Mouse (Mus musculus): ENCODE data around the gene Bcdin3d.
A peak's percentile ranks its signal among the peaks of the same experiment; 100 is the strongest.

Gene Bcdin3d

GRCm38 (mm10) chr15:99440816-99441457, 33.6 kb downstream of the Bcdin3d start:
- DNase-seq (ENCODE audit: low read depth, low spot score), result no peak

- no peak for DNase-seq (ENCODE audit: low read depth, low spot score)
These were observed 34.3 kb downstream of the Bcdin3d start for GRCm38 (mm10) chr15:99440112-99440815.

GRCm38 (mm10) chr15:99438966-99439698, 35.4 kb downstream of the Bcdin3d start:
- DNase-seq (ENCODE audit: low read depth, low spot score), result no peak

- no peak for DNase-seq (ENCODE audit: low read depth, low spot score)
These were observed 40.6 kb downstream of the Bcdin3d start for GRCm38 (mm10) chr15:99433913-99434312.

- no peak for DNase-seq (ENCODE audit: low read depth, low spot score)
These were observed 41.3 kb downstream of the Bcdin3d start for GRCm38 (mm10) chr15:99433081-99433718.

- no peak for DNase-seq (ENCODE audit: low read depth, low spot score)
These were observed 42.6 kb downstream of the Bcdin3d start for GRCm38 (mm10) chr15:99431967-99432366.

- no peak for DNase-seq (ENCODE audit: low read depth, low spot score)
These were observed 43.0 kb downstream of the Bcdin3d start for GRCm38 (mm10) chr15:99431504-99431903.

GRCm38 (mm10) chr15:99431063-99431462, 43.5 kb downstream of the Bcdin3d start:
- DNase-seq (ENCODE audit: low read depth, low spot score), result no peak

GRCm38 (mm10) chr15:99430394-99430793, 44.1 kb downstream of the Bcdin3d start:
- DNase-seq (ENCODE audit: low read depth, low spot score), result no peak

- no peak for DNase-seq (ENCODE audit: low read depth, low spot score)
These were observed 50.6 kb downstream of the Bcdin3d start for GRCm38 (mm10) chr15:99423884-99424283.

- DNase-seq (ENCODE audit: low read depth, low spot score), result no peak
These were observed 51.4 kb downstream of the Bcdin3d start for GRCm38 (mm10) chr15:99423131-99423530.

GRCm38 (mm10) chr15:99422551-99422950, 52.0 kb downstream of the Bcdin3d start:
- no peak for DNase-seq (ENCODE audit: low read depth, low spot score)

- no peak for DNase-seq (ENCODE audit: low read depth, low spot score)
These were observed 52.9 kb downstream of the Bcdin3d start for GRCm38 (mm10) chr15:99421676-99422075.

GRCm38 (mm10) chr15:99421152-99421551, 53.4 kb downstream of the Bcdin3d start:
- DNase-seq (ENCODE audit: low read depth, low spot score), result peak; percentile 25

GRCm38 (mm10) chr15:99420521-99421014, 54.0 kb downstream of the Bcdin3d start:
- DNase-seq (ENCODE audit: low read depth, low spot score), result no peak

GRCm38 (mm10) chr15:99420101-99420500, 54.4 kb downstream of the Bcdin3d start:
- no peak for DNase-seq (ENCODE audit: low read depth, low spot score)
